Mouse (Mus musculus) ES-Bruce4 (cell line): ENCODE data around the gene Rassf5.

Source experiments
- CTCF ChIP-seq: IDR thresholded peaks from one replicate; pipeline ENCODE4 v1.8.1; 2011; ENCODE audit warnings: low read depth, low read length
- EP300 ChIP-seq: IDR thresholded peaks from 2 replicates; pipeline ENCODE4 v1.6.1; 2011; ENCODE audit warnings: low read depth, low read length; ENCODE audit not compliant: insufficient read depth
- POLR2A ChIP-seq: IDR thresholded peaks from one replicate; pipeline ENCODE4 v1.8.1; 2011; ENCODE audit warnings: low read length; ENCODE audit not compliant: insufficient read depth

- TF ChIP-seq CTCF (no peak), POLR2A (no peak), EP300 (no peak)
These were observed 45.8 kb downstream of the Rassf5 start for GRCm38 (mm10) chr1:131199118-131199821.
